Mouse (Mus musculus): ENCODE results near the gene Mmd.
"Not testable (repeated sequence)": the region's sequence is repeated elsewhere in the genome, so short reads cannot be mapped to it uniquely, and the experiment has no call there.

Mmd gene

DNA sequence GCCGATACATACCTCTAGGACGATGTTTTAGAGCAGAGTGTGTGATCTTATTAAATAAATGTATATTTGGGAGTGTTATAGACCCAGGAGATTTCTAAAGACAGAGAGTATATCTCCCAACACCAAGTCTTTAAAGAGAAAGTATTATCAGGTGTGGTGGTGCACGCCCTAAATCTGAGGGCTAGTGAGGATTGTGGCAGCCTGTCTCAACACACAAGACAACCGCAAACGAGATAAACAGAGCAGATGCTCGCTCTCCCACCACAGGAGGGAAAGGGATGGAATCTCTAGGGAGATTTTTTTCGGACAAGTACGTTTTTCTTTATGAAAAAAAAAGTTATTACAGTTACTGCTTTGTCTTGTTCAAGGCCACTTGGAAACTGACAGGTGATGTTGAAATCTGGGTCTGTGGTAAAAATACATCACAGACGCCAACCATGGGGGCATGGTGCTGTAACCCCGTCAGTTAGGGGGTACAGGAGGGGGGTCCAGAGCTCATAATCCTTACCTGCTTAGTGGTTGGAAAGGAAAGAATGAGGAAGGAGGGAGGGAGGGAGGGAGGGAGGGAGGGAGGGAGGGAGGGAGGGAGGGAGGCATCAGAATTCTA, 9.2 kb downstream of the Mmd start:
- no peak for DNase-seq (ENCODE audit: low read depth, low spot score)
- Histone ChIP-seq H3K36me3 (ENCODE audit: control insufficient read depth, insufficient read depth, low read length, poor library complexity, severe bottlenecking) (peaks cover 3% of the 10 kb centered on the region), H3K27me3 (ENCODE audit: control insufficient read depth, insufficient read depth, low read length, poor library complexity, severe bottlenecking) (no peaks in the 10 kb centered on the region)

DNA sequence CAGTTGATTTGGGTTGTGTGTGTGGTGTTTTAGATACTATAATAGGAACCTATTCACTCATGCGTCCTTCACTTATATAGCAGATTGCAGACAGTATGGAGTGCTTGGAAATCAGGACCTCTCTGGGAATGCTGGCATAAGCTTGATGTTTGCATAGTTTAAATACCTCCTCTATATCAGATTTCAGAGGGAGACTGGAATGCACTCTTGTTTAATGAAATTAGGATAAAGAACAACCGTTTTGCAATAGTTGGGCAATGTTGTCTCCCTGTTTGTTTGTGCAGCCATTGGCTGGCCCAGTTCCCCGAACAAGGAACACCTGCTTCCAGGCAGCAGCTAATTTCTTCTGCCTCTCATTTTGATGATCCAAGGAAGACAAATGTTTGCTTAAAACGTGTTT, 9.8 kb downstream of the Mmd start:
- Histone ChIP-seq H3K27me3 (ENCODE audit: control insufficient read depth, insufficient read depth, low read length, poor library complexity, severe bottlenecking) (no peaks in the 10 kb centered on the region), H3K36me3 (ENCODE audit: control insufficient read depth, insufficient read depth, low read length, poor library complexity, severe bottlenecking) (peaks cover 3% of the 10 kb centered on the region)
- no peak for DNase-seq (ENCODE audit: low read depth, low spot score)

DNA sequence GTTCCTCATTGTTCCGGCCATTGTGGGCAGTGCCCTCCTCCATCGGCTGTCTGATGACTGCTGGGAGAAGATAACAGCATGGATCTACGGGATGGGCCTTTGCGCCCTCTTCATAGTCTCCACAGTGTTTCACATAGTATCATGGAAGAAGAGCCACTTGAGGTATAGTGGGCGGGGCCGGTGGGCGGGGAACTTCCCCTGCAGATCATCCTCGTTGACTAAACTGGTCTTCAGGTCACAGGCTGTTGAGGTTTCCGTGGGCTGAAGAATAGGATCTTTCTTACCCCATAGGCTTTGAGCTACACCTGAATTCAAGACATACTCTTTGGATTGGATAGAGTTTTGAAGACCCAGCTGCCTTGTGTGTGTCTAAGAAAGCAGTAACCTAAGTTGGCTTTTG, 10.6 kb downstream of the Mmd start:
- Histone ChIP-seq H3K36me3 (ENCODE audit: control insufficient read depth, insufficient read depth, low read length, poor library complexity, severe bottlenecking) (peaks cover 3% of the 10 kb centered on the region), H3K27me3 (ENCODE audit: control insufficient read depth, insufficient read depth, low read length, poor library complexity, severe bottlenecking) (no peaks in the 10 kb centered on the region)
- peak; percentile 28 for DNase-seq (ENCODE audit: low read depth, low spot score)

DNA sequence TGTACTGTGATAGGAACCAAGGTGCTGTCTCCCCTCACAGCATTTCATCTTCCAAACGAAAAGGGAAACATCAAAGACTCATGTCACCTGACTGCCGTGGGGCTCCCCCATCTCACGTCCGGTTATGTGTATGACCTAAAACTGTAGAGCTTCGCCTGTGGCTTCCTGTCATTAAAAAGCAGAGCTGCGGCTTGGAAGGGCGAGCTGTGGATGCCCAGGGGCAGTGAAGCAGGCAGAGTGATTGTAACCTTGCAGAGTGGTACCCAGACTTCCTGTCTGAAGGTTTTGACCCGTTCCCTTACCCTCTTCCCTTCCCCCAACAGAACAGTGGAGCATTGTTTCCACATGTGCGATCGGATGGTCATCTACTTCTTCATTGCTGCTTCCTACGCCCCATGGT, 14.9 kb downstream of the Mmd start:
- DNase-seq (ENCODE audit: low read depth, low spot score) = peak; percentile 85
- Histone ChIP-seq H3K36me3 (ENCODE audit: control insufficient read depth, insufficient read depth, low read length, poor library complexity, severe bottlenecking) (peaks cover 5% of the 10 kb centered on the region), H3K27me3 (ENCODE audit: control insufficient read depth, insufficient read depth, low read length, poor library complexity, severe bottlenecking) (no peaks in the 10 kb centered on the region)

DNA sequence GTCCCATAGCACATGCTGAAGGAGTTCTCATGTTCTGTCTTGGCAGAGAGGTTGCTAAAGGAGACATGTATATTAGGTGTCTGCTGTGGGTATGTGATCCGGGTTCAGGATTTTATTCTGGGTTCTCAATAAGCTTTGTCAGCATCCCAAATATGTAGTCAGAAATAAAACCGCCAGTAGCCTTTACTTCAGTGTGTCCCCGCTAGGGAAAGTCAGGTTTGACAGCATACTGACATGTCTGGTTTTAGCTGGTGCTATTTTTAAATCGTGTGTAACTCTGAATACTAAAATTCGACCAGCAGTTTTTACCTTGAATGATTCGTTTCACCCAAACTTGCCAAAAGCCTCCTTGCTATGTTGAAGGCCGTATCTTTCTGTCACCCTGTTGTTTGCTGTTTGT, 16.3 kb downstream of the Mmd start:
- DNase-seq (ENCODE audit: low read depth, low spot score) = no peak
- H3K27me3 ChIP-seq (ENCODE audit: control insufficient read depth, insufficient read depth, low read length, poor library complexity, severe bottlenecking) = no peaks in the 10 kb centered on the region
- peaks cover 8% of the 10 kb centered on the region for H3K36me3 ChIP-seq (ENCODE audit: control insufficient read depth, insufficient read depth, low read length, poor library complexity, severe bottlenecking)

DNA sequence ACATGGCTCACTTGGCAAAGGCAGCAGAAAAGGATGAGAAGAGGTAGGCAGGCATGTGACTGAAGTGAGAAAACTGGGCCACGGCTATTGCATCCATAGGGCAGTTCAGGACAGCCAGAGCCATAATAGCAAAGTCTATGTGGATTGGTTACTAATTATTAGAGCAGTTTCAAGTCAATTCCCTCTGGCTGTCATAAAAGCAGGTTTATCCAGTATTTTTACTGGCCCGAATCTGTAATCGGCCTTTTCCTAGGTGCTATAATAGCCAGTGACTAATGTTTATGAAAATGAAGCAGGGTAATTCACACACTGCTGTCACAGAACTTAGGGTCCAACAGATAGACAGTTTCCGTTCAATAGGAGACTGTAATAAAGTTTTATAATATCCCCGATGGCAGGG, 19.7 kb downstream of the Mmd start:
- Histone ChIP-seq H3K36me3 (ENCODE audit: control insufficient read depth, insufficient read depth, low read length, poor library complexity, severe bottlenecking) (peaks cover 5% of the 10 kb centered on the region), H3K27me3 (ENCODE audit: control insufficient read depth, insufficient read depth, low read length, poor library complexity, severe bottlenecking) (no peaks in the 10 kb centered on the region)
- DNase-seq (ENCODE audit: low read depth, low spot score) = no peak

DNA sequence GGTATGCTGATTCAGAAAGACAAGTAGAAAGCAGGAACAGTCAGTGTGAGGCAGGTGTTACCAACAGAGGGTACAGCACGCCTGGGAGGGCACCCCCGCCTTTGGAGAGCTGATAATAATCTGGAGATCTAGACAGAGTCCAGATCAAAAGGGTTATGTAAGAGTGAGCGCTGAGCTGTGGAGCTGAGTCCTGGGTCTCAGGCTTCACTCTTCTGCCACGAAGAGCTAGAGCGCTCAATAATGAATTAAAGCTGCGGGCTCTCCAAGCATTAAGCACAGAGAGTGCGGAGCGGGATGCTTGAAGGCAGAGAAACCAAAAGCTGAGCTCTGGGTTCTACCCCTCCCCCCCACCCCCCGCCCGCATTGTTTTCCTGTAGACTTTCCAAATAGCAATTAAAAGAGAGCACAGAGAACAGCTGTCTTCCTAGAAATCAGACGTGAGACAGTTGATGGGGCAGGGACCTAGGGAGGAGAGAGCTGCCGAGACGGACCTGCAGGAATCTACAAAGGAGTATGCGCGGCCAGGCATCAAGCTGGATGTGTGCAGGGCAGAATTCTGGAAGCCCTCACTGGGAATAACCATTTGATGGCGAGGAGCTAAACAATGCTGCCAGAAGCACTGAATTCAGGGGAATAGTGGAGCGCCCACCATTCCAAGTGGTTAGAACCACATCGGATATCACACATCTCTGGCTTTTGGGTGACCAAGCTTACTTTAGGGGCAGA, 20.3 kb downstream of the Mmd start:
- Histone ChIP-seq H3K27me3 (ENCODE audit: control insufficient read depth, insufficient read depth, low read length, poor library complexity, severe bottlenecking) (no peaks in the 10 kb centered on the region), H3K36me3 (ENCODE audit: control insufficient read depth, insufficient read depth, low read length, poor library complexity, severe bottlenecking) (peaks cover 5% of the 10 kb centered on the region)
- DNase-seq (ENCODE audit: low read depth, low spot score) = no peak

DNA sequence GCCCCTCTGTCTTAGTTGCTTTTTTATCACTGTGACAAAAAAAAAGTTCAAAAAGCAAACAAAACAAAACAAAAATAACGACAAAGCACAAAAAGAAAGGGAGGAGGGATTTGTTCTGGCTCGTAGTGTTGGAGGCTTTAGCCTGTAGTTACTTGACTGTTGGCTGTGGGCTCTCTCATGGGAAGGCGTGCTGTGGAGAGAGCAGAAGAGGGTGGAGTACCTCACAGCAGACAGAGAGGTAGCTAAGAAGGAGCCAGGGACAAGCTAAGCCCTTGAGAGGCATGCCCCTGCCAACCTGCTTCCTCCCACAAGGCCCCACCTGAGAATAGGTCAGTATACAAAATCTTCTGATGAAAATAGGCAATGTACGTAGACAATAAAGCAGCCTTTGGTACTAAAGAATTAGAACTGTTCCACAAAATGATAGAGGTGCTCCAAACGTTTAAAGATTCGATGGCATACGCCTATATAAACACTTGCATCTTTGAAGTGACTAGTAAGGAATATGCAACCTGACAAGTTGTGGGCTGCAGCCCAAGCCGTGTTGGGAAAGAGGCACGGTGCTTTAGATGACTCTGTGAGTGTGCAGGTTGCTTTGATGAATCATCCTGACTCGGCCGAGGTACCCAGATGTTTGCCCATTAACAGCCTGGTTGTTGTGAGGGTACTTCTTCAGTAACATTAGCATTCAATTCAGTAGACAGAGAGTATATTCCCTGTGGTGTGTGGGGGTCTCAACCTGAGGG, 21.0 kb downstream of the Mmd start:
- no peak for DNase-seq (ENCODE audit: low read depth, low spot score)

DNA sequence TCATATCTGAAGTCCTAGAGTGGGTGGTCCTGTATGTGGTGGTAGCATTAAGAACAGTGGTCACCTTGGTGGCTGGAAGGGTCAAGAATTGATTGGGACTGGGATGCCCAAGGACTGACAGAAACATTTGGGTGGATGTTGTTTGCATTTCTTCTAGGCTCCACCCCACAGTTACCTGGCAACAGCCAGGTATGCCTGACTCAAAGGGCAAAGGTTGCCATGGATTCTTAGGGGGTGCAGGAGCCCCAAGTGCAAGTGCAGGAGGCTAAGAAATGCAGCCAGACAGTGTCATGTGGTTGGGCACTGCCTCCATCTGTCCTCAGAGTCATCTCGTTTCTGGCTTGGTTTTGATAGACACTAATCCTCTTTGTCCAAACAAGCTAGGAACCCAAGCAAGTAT, 24.9 kb downstream of the Mmd start:
- Histone ChIP-seq H3K27me3 (ENCODE audit: control insufficient read depth, insufficient read depth, low read length, poor library complexity, severe bottlenecking) (no peaks in the 10 kb centered on the region), H3K36me3 (ENCODE audit: control insufficient read depth, insufficient read depth, low read length, poor library complexity, severe bottlenecking) (peaks cover 10% of the 10 kb centered on the region)
- DNase-seq (ENCODE audit: low read depth, low spot score) = no peak

More for the DNA sequence above, 21.0 kb downstream of the Mmd start:
- H3K36me3 ChIP-seq (ENCODE audit: control insufficient read depth, insufficient read depth, low read length, poor library complexity, severe bottlenecking) = peaks cover 5% of the 10 kb centered on the region
- H3K27me3 ChIP-seq (ENCODE audit: control insufficient read depth, insufficient read depth, low read length, poor library complexity, severe bottlenecking) = no peaks in the 10 kb centered on the region

DNA sequence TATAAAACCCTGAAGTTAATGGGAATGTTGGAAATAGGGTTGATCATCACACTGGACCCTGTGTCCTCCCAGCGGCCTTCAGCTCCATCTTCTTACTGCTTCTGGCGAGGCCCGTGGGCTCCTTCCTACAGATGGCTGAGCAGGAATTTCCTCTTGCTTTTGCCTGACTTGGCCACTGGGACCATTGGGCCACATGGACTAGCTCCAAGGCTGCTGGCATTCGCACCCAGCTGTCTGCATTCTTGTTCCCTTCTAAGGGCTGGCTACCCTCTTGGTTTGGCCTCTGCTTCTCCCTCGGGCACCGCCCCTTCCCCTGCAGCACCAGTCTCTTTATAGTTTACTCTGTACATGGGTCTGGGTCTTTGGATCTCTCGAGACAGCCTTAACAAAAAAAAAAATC, 26.4 kb downstream of the Mmd start:
- peaks cover 6% of the 10 kb centered on the region; the same call in 1 of the 2 replicates for H3K36me3 ChIP-seq (ENCODE audit: control insufficient read depth, insufficient read depth, low read length, poor library complexity, severe bottlenecking)
- DNase-seq (ENCODE audit: low read depth, low spot score) = no peak
- no peaks in the 10 kb centered on the region for H3K27me3 ChIP-seq (ENCODE audit: control insufficient read depth, insufficient read depth, low read length, poor library complexity, severe bottlenecking)

DNA sequence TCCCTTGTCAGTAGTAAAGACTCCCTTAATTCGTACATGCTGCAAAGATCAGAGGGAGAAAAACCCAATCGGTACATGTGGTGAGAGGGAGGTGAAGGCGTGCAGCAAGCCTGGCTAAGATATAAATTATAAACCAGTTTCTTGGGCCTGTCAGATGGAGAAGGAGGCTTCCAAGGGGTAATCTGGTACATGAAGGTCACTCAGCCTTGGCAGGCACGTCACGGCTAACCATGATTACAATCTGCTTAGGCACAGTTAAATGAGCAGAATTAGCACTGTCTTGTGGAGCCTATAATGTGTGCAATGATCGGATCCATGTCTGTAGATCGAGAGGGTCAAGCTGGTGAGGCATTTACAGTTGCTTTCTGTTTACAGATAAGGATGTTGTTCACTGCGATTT, 26.9 kb downstream of the Mmd start:
- DNase-seq (ENCODE audit: low read depth, low spot score) = no peak
- Histone ChIP-seq H3K27me3 (ENCODE audit: control insufficient read depth, insufficient read depth, low read length, poor library complexity, severe bottlenecking) (no peaks in the 10 kb centered on the region), H3K36me3 (ENCODE audit: control insufficient read depth, insufficient read depth, low read length, poor library complexity, severe bottlenecking) (peaks cover 6% of the 10 kb centered on the region; the same call in 1 of the 2 replicates)

DNA sequence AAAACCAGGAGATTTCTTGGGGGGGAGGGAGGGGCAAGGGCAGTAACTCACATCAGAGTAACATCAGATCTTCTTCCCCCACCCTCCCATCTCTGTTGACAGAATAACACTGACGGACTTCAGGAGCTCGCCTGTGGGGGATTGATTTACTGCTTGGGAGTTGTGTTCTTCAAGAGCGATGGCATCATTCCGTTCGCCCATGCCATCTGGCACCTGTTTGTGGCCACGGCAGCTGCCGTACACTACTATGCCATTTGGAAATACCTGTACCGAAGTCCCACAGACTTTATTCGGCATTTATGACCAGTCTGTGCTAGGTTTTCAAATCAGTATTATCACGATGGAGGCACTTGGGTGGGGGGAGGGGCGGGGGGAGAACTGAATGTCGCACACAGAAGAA, 27.3 kb downstream of the Mmd start:
- peaks cover 6% of the 10 kb centered on the region; the same call in 1 of the 2 replicates for H3K36me3 ChIP-seq (ENCODE audit: control insufficient read depth, insufficient read depth, low read length, poor library complexity, severe bottlenecking)
- no peaks in the 10 kb centered on the region for H3K27me3 ChIP-seq (ENCODE audit: control insufficient read depth, insufficient read depth, low read length, poor library complexity, severe bottlenecking)
- no peak for DNase-seq (ENCODE audit: low read depth, low spot score)

DNA sequence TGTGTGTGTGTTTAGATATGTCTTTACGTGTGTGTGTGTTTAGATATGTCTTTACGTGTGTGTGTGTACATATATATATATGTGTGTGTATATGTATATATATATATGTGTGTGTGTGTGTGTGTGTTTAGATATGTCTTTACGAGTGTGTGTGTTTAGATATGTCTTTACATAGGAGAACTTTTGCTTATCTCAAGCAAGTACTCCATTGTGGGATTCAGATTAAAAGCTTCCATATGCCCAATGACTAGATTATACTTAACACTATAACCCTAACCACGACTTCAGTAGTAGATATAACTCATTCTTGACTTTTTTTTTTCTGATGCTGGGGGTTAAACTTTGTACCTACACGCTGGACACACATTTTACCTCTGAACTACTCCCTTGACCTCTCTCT, 30.8 kb downstream of the Mmd start:
- H3K27me3 ChIP-seq (ENCODE audit: control insufficient read depth, insufficient read depth, low read length, poor library complexity, severe bottlenecking) = no peaks in the 10 kb centered on the region
- peaks cover 6% of the 10 kb centered on the region; the same call in 1 of the 2 replicates for H3K36me3 ChIP-seq (ENCODE audit: control insufficient read depth, insufficient read depth, low read length, poor library complexity, severe bottlenecking)
- no peak for DNase-seq (ENCODE audit: low read depth, low spot score)

DNA sequence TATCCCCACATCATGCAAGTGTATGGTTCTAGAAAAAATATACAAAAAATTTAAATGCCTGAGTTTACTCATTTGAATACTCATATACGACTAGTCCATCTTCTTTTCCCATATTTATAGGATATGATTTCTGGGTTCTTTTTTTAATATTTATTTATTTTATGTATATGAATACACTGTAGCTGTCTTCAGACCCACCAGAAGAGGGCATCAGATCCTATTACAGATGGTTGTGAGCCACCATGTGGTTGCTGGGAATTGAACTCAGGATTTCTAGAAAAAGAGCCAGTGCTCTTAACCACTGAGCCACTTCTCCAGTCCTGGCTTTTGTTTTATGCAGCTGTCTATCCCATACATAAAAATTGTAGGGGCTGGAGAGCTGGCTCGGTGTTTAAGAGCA, 32.7 kb downstream of the Mmd start:
- DNase-seq (ENCODE audit: low read depth, low spot score); H3K27me3 ChIP-seq (ENCODE audit: control insufficient read depth, insufficient read depth, low read length, poor library complexity, severe bottlenecking); H3K36me3 ChIP-seq (ENCODE audit: control insufficient read depth, insufficient read depth, low read length, poor library complexity, severe bottlenecking): not testable (repeated sequence)

DNA sequence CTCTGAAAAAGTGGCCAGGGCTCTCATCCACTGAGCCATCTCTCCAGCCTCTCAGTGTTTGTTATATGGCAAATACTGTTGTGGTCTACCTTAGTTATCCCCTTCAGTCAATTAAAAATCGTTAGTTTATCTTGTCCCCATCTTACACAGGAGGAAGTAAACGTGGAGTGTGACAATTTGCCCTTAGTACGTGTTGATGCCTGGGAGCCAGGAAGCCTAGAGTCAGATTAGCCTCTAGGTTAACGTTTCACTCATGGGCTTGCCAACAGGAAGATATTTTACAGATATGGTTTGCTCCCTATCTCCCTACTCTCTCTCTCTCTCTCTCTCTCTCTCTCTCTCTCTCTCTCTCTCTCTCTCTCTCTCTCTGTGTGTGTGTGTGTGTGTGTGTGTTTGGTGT, 33.9 kb downstream of the Mmd start:
- H3K27me3 ChIP-seq (ENCODE audit: control insufficient read depth, insufficient read depth, low read length, poor library complexity, severe bottlenecking) = no peaks in the 10 kb centered on the region
- H3K36me3 ChIP-seq (ENCODE audit: control insufficient read depth, insufficient read depth, low read length, poor library complexity, severe bottlenecking) = no peaks in the 10 kb centered on the region
- DNase-seq (ENCODE audit: low read depth, low spot score) = no peak
